Mouse (Mus musculus): Measurements from ENCODE around the gene Arpc3. TPM values are rescaled to one million over a fixed set of nuclear protein-coding genes. Genes with fewer than 3 reads are reported as not detected.
"Not testable (repeated sequence)": the region's sequence is repeated elsewhere in the genome, so short reads cannot be mapped to it uniquely, and the experiment has no call there.

The Arpc3 gene
- polyA plus RNA-seq, 1 experiment from 2014 or later: 128 TPM

GRCm38 (mm10) chr5:122402160-122402559 lies 10.5 kb downstream of the Arpc3 start:
- Histone ChIP-seq H3K27ac (no peak overlapping the region), H3K36me3 (peaks cover 80% of the 10 kb centered on the region)

GRCm38 (mm10) chr5:122402772-122403171 lies 11.1 kb downstream of the Arpc3 start:
- Histone ChIP-seq H3K9ac (no peak overlapping the region), H3K4me3 (no peak overlapping the region), H3K9me3 (0 out of 2 replicates have a peak, but pooled peaks cover 6% of the 10 kb centered on the region), H3K4me2 (replicated peaks) (no peak overlapping the region), H3K27me3 (replicated peaks) (no peaks in the 10 kb centered on the region), H3K36me3 (peaks cover 80% of the 10 kb centered on the region), H3K27ac (no peak overlapping the region), H3K4me1 (no peaks in the 10 kb centered on the region)
- no peak for ATAC-seq (ENCODE audit: low FRiP score, low read depth)
- WGBS: 90% methylated on average over 5 of the region's 5 CpGs

More at GRCm38 (mm10) chr5:122402160-122402559, 10.5 kb downstream of the Arpc3 start:
- H3K4me1 ChIP-seq: no peaks in the 10 kb centered on the region
- no peak overlapping the region for H3K9ac ChIP-seq
- H3K9me3 ChIP-seq: 0 out of 2 replicates have a peak, but pooled peaks cover 6% of the 10 kb centered on the region
- no peak overlapping the region for H3K4me3 ChIP-seq
- no peak overlapping the region for H3K4me2 ChIP-seq (replicated peaks)
- ATAC-seq (ENCODE audit: low FRiP score, low read depth): no peak
- no peaks in the 10 kb centered on the region for H3K27me3 ChIP-seq (replicated peaks)
- WGBS: 84% methylated on average over 13 of the region's 13 CpGs

- no peaks in the 10 kb centered on the region for H3K4me1 ChIP-seq
- H3K27ac ChIP-seq: no peak overlapping the region
- H3K9ac ChIP-seq: no peak overlapping the region
- no peaks in the 10 kb centered on the region for H3K27me3 ChIP-seq (replicated peaks)
- H3K4me3 ChIP-seq: no peak overlapping the region
- H3K4me2 ChIP-seq (replicated peaks): no peak overlapping the region
- WGBS: 94% methylated on average over 12 of the region's 12 CpGs
- peaks cover 75% of the 10 kb centered on the region for H3K36me3 ChIP-seq
- no peak for ATAC-seq (ENCODE audit: low FRiP score, low read depth)
- H3K9me3 ChIP-seq: 0 out of 2 replicates have a peak, but pooled peaks cover 6% of the 10 kb centered on the region
Measured at GRCm38 (mm10) chr5:122403362-122403761, 11.7 kb downstream of the Arpc3 start.

GRCm38 (mm10) chr5:122405537-122405936 lies 13.9 kb downstream of the Arpc3 start:
- Histone ChIP-seq H3K9ac (no peak overlapping the region), H3K4me2 (replicated peaks) (no peak overlapping the region), H3K4me1 (no peaks in the 10 kb centered on the region), H3K27ac (no peak overlapping the region), H3K27me3 (replicated peaks) (no peaks in the 10 kb centered on the region), H3K9me3 (0 out of 2 replicates have a peak, but pooled peaks cover 6% of the 10 kb centered on the region), H3K36me3 (peaks cover 78% of the 10 kb centered on the region), H3K4me3 (no peak overlapping the region)
- WGBS: 96% methylated on average over 10 of the region's 10 CpGs
- no peak for ATAC-seq (ENCODE audit: low FRiP score, low read depth)

GRCm38 (mm10) chr5:122409692-122410645 lies 18.3 kb downstream of the Arpc3 start:
- no peak overlapping the region for H3K4me2 ChIP-seq (replicated peaks)
- no peaks in the 10 kb centered on the region for H3K27me3 ChIP-seq (replicated peaks)
- H3K36me3 ChIP-seq: peaks cover 39% of the 10 kb centered on the region
- no peak overlapping the region for H3K27ac ChIP-seq
- no peak overlapping the region for H3K4me3 ChIP-seq
- whole genome bisulfite sequencing: 90% methylated on average over 19 of the region's 19 CpGs
- 0 out of 2 replicates have a peak, but pooled peaks cover 6% of the 10 kb centered on the region for H3K9me3 ChIP-seq
- ATAC-seq (ENCODE audit: low FRiP score, low read depth): no peak
- no peak overlapping the region for H3K9ac ChIP-seq
- no peaks in the 10 kb centered on the region for H3K4me1 ChIP-seq

- no peak overlapping the region for H3K4me3 ChIP-seq
- H3K4me2 ChIP-seq (replicated peaks): no peak overlapping the region
- no peaks in the 10 kb centered on the region for H3K4me1 ChIP-seq
- peaks cover 20% of the 10 kb centered on the region for H3K36me3 ChIP-seq
- H3K9me3 ChIP-seq: no peaks in the 10 kb centered on the region
- H3K27me3 ChIP-seq (replicated peaks): no peaks in the 10 kb centered on the region
- WGBS: 85% methylated on average over 5 of the region's 5 CpGs
- no peak for ATAC-seq (ENCODE audit: low FRiP score, low read depth)
- H3K27ac ChIP-seq: no peak overlapping the region
- H3K9ac ChIP-seq: no peak overlapping the region
Measured at GRCm38 (mm10) chr5:122411892-122412291, 20.2 kb downstream of the Arpc3 start.

- no peaks in the 10 kb centered on the region for H3K9me3 ChIP-seq
- 68% methylated on average over 6 of the region's 6 CpGs for WGBS
- H3K4me1 ChIP-seq: no peaks in the 10 kb centered on the region
- H3K4me2 ChIP-seq (replicated peaks): no peak overlapping the region
- no peaks in the 10 kb centered on the region for H3K27me3 ChIP-seq (replicated peaks)
- H3K36me3 ChIP-seq: peaks cover 12% of the 10 kb centered on the region; the same call in 1 of the 2 replicates
- H3K4me3 ChIP-seq: no peak overlapping the region
- no peak overlapping the region for H3K9ac ChIP-seq
- no peak overlapping the region for H3K27ac ChIP-seq
- no peak for ATAC-seq (ENCODE audit: low FRiP score, low read depth)
Measured at GRCm38 (mm10) chr5:122412826-122413225, 21.1 kb downstream of the Arpc3 start.

- H3K27ac ChIP-seq: no peak overlapping the region
- no peak for ATAC-seq (ENCODE audit: low FRiP score, low read depth)
- H3K9ac ChIP-seq: no peak overlapping the region
- no peaks in the 10 kb centered on the region for H3K27me3 ChIP-seq (replicated peaks)
- H3K4me1 ChIP-seq: no peaks in the 10 kb centered on the region
- 91% methylated on average over 5 of the region's 5 CpGs for WGBS
- no peak overlapping the region for H3K4me2 ChIP-seq (replicated peaks)
- H3K9me3 ChIP-seq: no peaks in the 10 kb centered on the region
- H3K4me3 ChIP-seq: no peak overlapping the region
- H3K36me3 ChIP-seq: peaks cover 12% of the 10 kb centered on the region; the same call in 1 of the 2 replicates
Measured at GRCm38 (mm10) chr5:122414351-122414750, 22.7 kb downstream of the Arpc3 start.

- Histone ChIP-seq H3K9me3 (no peaks in the 10 kb centered on the region), H3K36me3 (0 out of 2 replicates have a peak, but pooled peaks cover under 1% of the 10 kb centered on the region), H3K9ac (no peak overlapping the region), H3K4me3 (no peak overlapping the region), H3K4me1 (no peaks in the 10 kb centered on the region), H3K4me2 (replicated peaks) (no peak overlapping the region), H3K27ac (no peak overlapping the region), H3K27me3 (replicated peaks) (no peaks in the 10 kb centered on the region)
- no peak for ATAC-seq (ENCODE audit: low FRiP score, low read depth)
- 87% methylated on average over 12 of the region's 12 CpGs for WGBS
Measured at GRCm38 (mm10) chr5:122415465-122415864, 23.8 kb downstream of the Arpc3 start.

GRCm38 (mm10) chr5:122420676-122421075 lies 29.0 kb downstream of the Arpc3 start:
- not testable (repeated sequence) for H3K4me3 ChIP-seq; H3K27me3 ChIP-seq (replicated peaks); ATAC-seq (ENCODE audit: low FRiP score, low read depth); H3K9me3 ChIP-seq; H3K4me2 ChIP-seq (replicated peaks); H3K36me3 ChIP-seq; H3K27ac ChIP-seq; H3K9ac ChIP-seq; H3K4me1 ChIP-seq
- 73% methylated on average over 4 of the region's 4 CpGs for WGBS

- Histone ChIP-seq H3K27ac (peak within 1 kb of the TSS; percentile 82), H3K36me3 (0 out of 2 replicates have a peak, but pooled peaks cover 6% of the 10 kb centered on the region), H3K4me1 (peaks cover 10% of the 10 kb centered on the region), H3K4me2 (replicated peaks) (peak within 1 kb of the TSS; percentile 97), H3K4me3 (peak within 1 kb of the TSS; percentile 99), H3K27me3 (replicated peaks) (no peaks in the 10 kb centered on the region), H3K9ac (peak within 1 kb of the TSS; percentile 92), H3K9me3 (no peaks in the 10 kb centered on the region)
- ATAC-seq (ENCODE audit: low FRiP score, low read depth): no peak
- 24% methylated on average over 17 of the region's 17 CpGs for WGBS
Measured at GRCm38 (mm10) chr5:122421271-122422068, 29.8 kb downstream of the Arpc3 start, which contains the start of gene Anapc7. TSS of gene Anapc7 (plus strand) at chr5:122421693.
